Mouse (Mus musculus) ES-E14 (cell line): Measurements from ENCODE around the gene Stxbp6.

Experiments
- MAFK ChIP-seq: IDR thresholded peaks from 2 replicates; pipeline ENCODE4 v1.6.1; 2014; ENCODE audit warnings: mild to moderate bottlenecking, low read depth, low read length, inconsistent platforms; ENCODE audit not compliant: insufficient read depth
- ZC3H11A ChIP-seq: IDR thresholded peaks from 2 replicates; pipeline ENCODE4 v1.6.1; 2012; ENCODE audit warnings: low read depth, mild to moderate bottlenecking, inconsistent platforms, low read length, borderline replicate concordance

GRCm38 (mm10) chr12:44931716-44932115 lies 142.8 kb downstream of the Stxbp6 start:
- TF ChIP-seq ZC3H11A (no peak), MAFK (no peak)
